ENCODE assay signal across 26 mouse cellular contexts in the genomic region with DNA sequence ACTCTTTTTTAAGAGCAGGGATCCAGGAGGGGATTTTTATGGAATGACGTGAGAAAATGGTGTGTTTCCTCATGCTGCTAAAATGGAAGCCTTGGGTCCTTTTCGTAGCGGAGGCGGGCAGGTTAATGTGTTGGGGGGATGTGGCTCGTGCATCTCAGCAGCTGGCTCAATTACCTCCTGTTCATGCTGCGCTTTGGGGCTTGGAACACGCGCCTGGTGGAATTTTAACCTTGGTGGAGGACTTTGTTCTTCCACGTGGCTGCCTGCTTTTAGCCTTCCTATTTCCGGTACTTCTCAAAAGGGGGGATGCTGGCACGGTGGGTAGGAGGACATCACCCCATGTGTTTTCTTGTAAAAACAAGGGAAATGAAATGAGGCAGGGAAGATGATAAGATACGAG. TPM values are rescaled to one million over a fixed set of nuclear protein-coding genes. Genes with fewer than 3 reads are reported as not detected.
DNase-seq lines count a peak whose midpoint lies in the region; ATAC-seq and TF ChIP-seq lines count a peak whose summit lies in the region.
"Had no signal": no experiment of that assay in that cellular context is flagged by ENCODE, and none has a peak within 500 bp of the region (broad histone marks: within the 10 kb centered on the region; RNA-seq: fewer than 3 reads in every experiment).

No protein-coding gene starts in this region.

- no peaks in the 10 kb centered on the region for H3K36me3 ChIP-seq in kidney, embryonic 15.5 days
- H3K36me3 ChIP-seq: forebrain, embryonic 12.5 days; limb, embryonic 12.5 days; lung, embryonic 15.5 days; midbrain, embryonic 13.5 days had no signal

- no peak overlapping the region for H3K4me2 ChIP-seq in kidney, embryonic 15.5 days
- H3K4me2 ChIP-seq: forebrain, embryonic 12.5 days; limb, embryonic 12.5 days; liver, embryonic 11.5 days; lung, embryonic 15.5 days; midbrain, embryonic 13.5 days had no signal

- TF ChIP-seq CTCF in brain, embryonic 14.5 days (IDR thresholded peaks at IDR 0.05; ENCODE audit: borderline replicate concordance, extremely low read depth, insufficient read depth, insufficient read length) = no peak

- H3K27ac ChIP-seq in kidney, embryonic 15.5 days = no peak overlapping the region
- H3K27ac ChIP-seq: forebrain, embryonic 12.5 days; limb, embryonic 12.5 days; lung, embryonic 15.5 days; midbrain, embryonic 13.5 days; stomach, postnatal 0 days had no signal

- no peak overlapping the region for H3K4me3 ChIP-seq in kidney, embryonic 15.5 days (replicated peaks)
- H3K4me3 ChIP-seq: erythroblast, embryonic 14.5 days; forebrain, embryonic 12.5 days; limb, embryonic 12.5 days; lung, embryonic 15.5 days; megakaryocyte, embryonic 14.5 days; midbrain, embryonic 13.5 days had no signal

- no peak overlapping the region for H3K9ac ChIP-seq in kidney, embryonic 15.5 days
- H3K9ac ChIP-seq: forebrain, embryonic 12.5 days; forebrain, postnatal 0 days; limb, embryonic 12.5 days; lung, embryonic 15.5 days; midbrain, embryonic 13.5 days had no signal

- no peaks in the 10 kb centered on the region for H3K4me1 ChIP-seq in kidney, embryonic 15.5 days
- H3K4me1 ChIP-seq: forebrain, embryonic 12.5 days; limb, embryonic 12.5 days; lung, embryonic 15.5 days; megakaryocyte, embryonic 14.5 days; midbrain, embryonic 13.5 days had no signal

- H3K27me3 ChIP-seq in kidney, embryonic 15.5 days = no peaks in the 10 kb centered on the region
- H3K27me3 ChIP-seq: CH12.LX; forebrain, embryonic 12.5 days; limb, embryonic 12.5 days; lung, embryonic 15.5 days; megakaryocyte, embryonic 14.5 days; midbrain, embryonic 13.5 days had no signal

- WGBS in kidney, embryonic 15.5 days = 60% methylated on average over 12 of the region's 12 CpGs

- DNase-seq in heart, adult 11 months = peak; percentile 57
- DNase-seq in heart, postnatal 4 days = no peak
- peak; percentile 24 for DNase-seq in brain, embryonic 14.5 days (ENCODE audit: low read depth)
- DNase-seq in kidney, postnatal 36 days = peak; percentile 46 to 69
- no peak for DNase-seq in adrenal gland, adult (ENCODE audit: inconsistent age in 2 of 2, low spot score in 1 of 2)
- no peak for DNase-seq in lung, postnatal 25 days (ENCODE audit: low spot score)
- no peak for DNase-seq in ovary, adult 18-20 months (ENCODE audit: low spot score)
- DNase-seq: adrenal gland, postnatal 10 days; cerebellum, adult 2 months; cerebellum, postnatal 14 days; forebrain, postnatal 0 days; heart, postnatal 14 days; lung, postnatal 4 days; thymus, adult 18-20 months; thymus, postnatal 25 days had no signal

- no peak for TF ChIP-seq POLR2A in brain, embryonic 14.5 days (IDR thresholded peaks at IDR 0.05; ENCODE audit: borderline replicate concordance, extremely low read depth, insufficient read depth, insufficient read length, poor library complexity, severe bottlenecking)

- peak; percentile 54 for ATAC-seq in kidney, embryonic 15.5 days (replicated peaks; ENCODE audit: low FRiP score)
- ATAC-seq: forebrain, postnatal 0 days; hindbrain, embryonic 16.5 days; midbrain, embryonic 13.5 days had no signal

- no peaks in the 10 kb centered on the region for H3K9me3 ChIP-seq in kidney, embryonic 15.5 days (replicated peaks)
- H3K9me3 ChIP-seq: midbrain, embryonic 13.5 days had no signal

RNA-seq across cellular contexts. Expression of a gene that starts 47.9 kb away (rescaled TPM):
- 1 to 10 TPM; 1.1 to 1.7 TPM for total RNA-seq in heart, postnatal 4 days (2021)
- 16.4 and 24.5 TPM in 2 replicates for polyA plus RNA-seq in brain, embryonic 14.5 days (2012; rRNA removed)
- 12.2 and 14.5 TPM in 2 replicates for polyA plus RNA-seq in kidney, embryonic 15.5 days (2015; fragmentation: Nextera tagmentation; extraction: Ambion mirVana)
- polyA plus RNA-seq: erythroblast, embryonic 14.5 days had no signal

Comparison
In these comparisons a context has a peak if more than half of its experiments do, and no peak if none do; other contexts are left out.
1. DNase-seq: peak in heart, adult 11 months (single experiment), brain, embryonic 14.5 days (single experiment) and kidney, postnatal 36 days (2 of 2); none in heart, postnatal 4 days (single experiment), adrenal gland, adult (0 of 2), lung, postnatal 25 days (single experiment) and ovary, adult 18-20 months (single experiment).